Mouse (Mus musculus): Measurements from ENCODE around the gene Zfp987.
A peak's percentile ranks its signal among the peaks of the same experiment; 100 is the strongest.
"Not testable (repeated sequence)": the region's sequence is repeated elsewhere in the genome, so short reads cannot be mapped to it uniquely, and the experiment has no call there.

The Zfp987 gene

GRCm38 (mm10) chr4:146096998-146097397 lies at the start of gene Zfp987:
Zfp987 (plus strand) TSS chr4:146097298.
- not testable (repeated sequence) for DNase-seq (ENCODE audit: low spot score)

- DNase-seq (ENCODE audit: low spot score), result not testable (repeated sequence)
Observed at GRCm38 (mm10) chr4:146052536-146052935, 44.6 kb upstream of the Zfp987 start.

DNA sequence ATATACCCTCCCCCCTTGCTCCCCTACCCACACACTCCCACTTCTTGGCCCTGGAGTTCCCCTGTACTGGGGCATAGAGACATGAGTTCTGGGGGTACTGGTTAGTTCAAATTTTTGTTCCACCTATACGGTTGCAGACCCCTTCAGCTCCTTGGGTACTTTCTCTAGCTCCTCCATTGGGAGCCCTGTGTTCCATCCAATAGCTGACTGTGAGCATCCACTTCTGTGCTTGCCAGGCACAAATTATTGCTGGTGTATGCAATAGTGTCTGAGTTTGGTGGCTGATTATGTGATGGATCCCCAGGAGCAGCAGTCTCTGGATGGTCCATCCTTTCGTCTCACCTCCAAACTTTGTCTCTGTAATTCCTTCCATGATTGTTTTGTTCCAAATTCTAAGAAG lies 43.7 kb upstream of the Zfp987 start:
- DNase-seq (ENCODE audit: low spot score), result not testable (repeated sequence)

DNA sequence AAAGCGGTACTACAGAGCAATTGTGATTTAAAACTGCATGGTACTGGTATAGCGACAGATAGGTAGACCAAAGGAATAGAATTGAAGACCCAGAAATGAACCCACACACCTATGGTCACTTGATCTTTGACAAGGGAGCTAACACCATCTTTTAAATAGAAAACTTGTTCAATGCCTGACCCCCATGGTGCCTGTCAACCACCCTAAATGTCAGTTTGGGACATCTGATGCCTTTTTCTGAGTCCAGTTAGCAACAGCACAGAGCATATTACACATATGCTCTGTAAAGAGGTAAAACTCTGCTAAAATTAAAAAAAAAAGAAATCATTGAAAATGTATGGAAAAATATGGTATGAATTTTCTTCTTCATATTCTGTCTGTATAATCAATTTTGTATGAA lies 41.8 kb upstream of the Zfp987 start:
- peak; percentile 5 for DNase-seq (ENCODE audit: low spot score)

DNA sequence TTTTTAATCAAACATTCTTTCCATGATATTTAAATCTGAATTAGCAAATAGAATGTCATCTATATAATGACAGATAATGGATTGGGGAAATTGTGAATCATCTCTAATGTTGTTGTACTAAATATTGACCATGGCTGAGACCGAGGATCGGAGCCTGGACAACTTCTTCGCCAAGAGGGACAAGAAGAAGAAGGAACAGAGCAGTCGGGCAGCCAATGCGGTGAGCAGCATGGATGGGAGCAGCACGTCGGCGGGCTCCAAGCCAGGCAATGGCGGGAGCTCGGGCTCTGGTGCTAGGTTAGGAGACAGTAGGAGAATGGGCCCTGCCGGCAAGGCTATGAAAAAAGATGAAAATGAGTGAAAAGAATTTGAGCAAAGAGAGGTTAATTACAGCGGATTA lies 38.5 kb upstream of the Zfp987 start:
- DNase-seq (ENCODE audit: low spot score), result peak; percentile 2

GRCm38 (mm10) chr4:146059078-146059477 lies 38.0 kb upstream of the Zfp987 start:
- peak; percentile 2 for DNase-seq (ENCODE audit: low spot score)

GRCm38 (mm10) chr4:146059974-146060693 lies 37.0 kb upstream of the Zfp987 start:
- peak; percentile 4 for DNase-seq (ENCODE audit: low spot score)

DNA sequence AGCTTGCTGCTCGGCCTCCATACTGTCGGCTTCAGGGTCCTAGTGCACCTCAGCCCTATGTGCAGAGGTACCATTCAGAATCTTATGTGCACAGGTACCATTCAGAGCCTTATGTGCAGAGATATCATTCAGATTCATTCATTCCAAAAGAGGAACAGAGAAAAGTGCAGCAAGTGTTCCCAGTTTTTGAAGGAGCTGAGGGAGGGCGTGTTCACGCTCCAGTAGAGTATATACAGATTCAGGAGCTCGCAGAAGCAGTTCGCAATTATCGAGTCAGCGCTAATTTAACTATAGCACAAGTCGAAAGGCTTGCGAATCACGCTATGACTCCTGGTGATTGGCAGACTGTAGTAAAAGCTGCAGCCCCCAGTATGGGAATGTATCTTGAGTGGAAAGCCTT lies 36.0 kb upstream of the Zfp987 start:
- not testable (repeated sequence) for DNase-seq (ENCODE audit: low spot score)

DNA sequence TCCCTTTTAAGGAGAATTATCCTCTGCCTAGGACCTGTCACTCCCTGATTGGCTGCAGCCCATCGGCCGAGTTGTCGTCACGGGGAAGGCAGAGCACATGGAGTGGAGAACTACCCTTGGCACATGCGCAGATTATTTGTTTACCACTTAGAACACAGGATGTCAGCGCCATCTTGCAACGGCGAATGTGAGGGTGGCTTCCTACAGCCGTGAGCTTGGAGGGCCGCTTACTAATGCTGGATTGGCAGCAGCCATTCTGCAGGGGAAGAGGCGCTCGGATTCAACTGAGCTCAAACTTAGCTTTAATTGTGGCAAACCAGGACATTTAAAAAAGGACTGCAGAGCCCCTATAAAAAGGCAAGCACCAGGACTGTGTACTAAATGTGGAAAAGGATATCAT lies 35.1 kb upstream of the Zfp987 start:
- DNase-seq (ENCODE audit: low spot score), result not testable (repeated sequence)

DNA sequence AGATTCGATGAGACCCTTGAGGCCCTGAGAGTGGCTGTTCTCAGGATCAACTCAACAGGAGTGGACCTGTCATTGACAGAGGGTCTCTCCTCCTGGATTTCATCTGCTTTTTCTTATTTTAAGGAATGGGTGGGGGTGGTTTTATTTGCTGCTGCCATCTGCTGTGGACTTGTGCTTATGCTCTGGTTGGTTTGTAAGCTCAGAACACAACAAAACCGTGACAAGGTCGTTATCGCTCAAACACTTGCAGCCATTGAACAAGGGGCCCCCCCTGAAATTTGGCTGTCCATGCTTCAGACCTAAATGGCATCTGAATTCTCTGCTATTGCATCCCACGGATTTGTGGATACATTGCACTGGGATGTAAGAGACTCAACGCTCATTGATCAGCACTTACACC lies 34.1 kb upstream of the Zfp987 start:
- DNase-seq (ENCODE audit: low spot score), result not testable (repeated sequence)

GRCm38 (mm10) chr4:146063621-146064020 lies 33.5 kb upstream of the Zfp987 start:
- not testable (repeated sequence) for DNase-seq (ENCODE audit: low spot score)

- not testable (repeated sequence) for DNase-seq (ENCODE audit: low spot score)
Observed at GRCm38 (mm10) chr4:146064807-146065206, 32.3 kb upstream of the Zfp987 start.

DNA sequence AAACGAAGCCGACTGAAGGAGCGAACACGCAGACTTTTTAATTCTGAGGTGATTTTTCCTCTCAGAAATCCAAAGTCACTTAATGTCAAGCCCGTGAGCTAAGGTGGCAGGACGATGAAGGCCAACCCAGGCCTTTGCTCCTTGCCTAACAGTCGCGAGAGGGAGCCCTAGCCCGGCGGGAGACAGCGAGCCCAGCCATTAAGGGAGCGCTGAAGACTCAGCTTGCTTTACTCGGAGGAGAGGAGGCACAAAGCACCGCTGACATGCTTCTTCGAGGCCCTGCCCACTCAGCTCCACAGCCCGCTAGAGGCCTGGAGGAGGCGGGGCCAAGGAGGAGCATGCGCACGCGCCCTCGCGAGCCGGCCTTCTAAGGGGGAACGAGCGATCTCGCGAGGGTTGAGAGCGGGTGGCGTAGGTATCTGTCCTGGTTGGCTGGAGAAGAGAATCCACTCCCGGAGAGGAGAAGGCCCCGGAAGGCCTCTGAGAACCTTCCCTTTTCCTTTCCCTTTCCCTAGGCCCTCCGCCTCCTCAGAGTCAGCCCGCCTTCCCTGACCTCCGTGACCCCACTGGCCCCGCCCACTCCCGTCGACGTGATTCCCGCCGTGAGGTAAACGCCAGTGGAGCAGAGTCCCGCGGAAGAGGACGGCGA lies 30.0 kb upstream of the Zfp987 start:
- not testable (repeated sequence) for DNase-seq (ENCODE audit: low spot score)

GRCm38 (mm10) chr4:146067594-146067993 lies 29.5 kb upstream of the Zfp987 start:
- peak; percentile 3 for DNase-seq (ENCODE audit: low spot score)

DNA sequence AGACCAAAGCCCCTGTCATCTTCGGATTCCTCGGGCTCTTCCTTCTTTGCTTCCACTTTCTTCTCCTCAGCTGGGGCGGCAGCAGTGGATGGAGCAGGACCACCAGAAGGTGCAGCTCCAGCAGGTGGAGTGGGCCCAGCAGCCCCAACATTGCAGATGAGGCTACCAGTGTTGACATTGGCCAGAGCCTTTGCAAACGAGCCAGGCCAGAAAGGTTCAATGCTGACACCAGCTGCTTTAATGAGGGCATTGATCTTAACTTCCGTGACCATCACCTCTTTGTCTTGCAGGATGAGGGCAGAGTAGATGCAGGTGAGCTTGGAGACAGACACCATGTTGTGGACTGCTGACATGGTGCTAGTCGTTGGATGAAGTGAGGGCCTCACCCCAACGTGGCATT lies 23.8 kb upstream of the Zfp987 start:
- DNase-seq (ENCODE audit: low spot score), result peak; percentile 3

GRCm38 (mm10) chr4:146101448-146101847 lies 4.3 kb downstream of the Zfp987 start:
- not testable (repeated sequence) for DNase-seq (ENCODE audit: low spot score)

GRCm38 (mm10) chr4:146156524-146156923 lies 59.4 kb downstream of the Zfp987 start, which contains the start of gene Zfp600:
Zfp600 (plus strand) TSS chr4:146156824.
- not testable (repeated sequence) for DNase-seq (ENCODE audit: low spot score)

DNA sequence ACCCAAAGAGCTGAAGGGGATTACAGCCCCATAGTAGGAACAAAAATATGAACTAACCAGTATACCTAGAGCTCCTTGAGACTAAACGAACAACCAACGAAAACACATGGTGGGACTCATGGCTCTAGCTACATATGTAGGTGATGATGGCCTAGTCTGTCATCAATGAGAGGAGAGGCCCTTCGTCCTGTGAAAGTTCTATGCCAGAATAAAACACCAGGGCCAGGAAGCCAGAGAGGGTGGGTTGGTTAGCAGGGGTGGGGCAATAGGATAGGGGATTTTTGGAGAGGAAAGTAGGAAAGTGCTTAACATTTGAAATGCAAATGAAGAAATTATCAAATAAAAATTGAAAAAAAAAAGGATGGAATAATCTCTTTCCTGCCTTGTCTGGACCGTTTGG lies 65.8 kb downstream of the Zfp987 start:
- DNase-seq (ENCODE audit: low spot score), result not testable (repeated sequence)

- DNase-seq (ENCODE audit: low spot score), result peak; percentile 9
Observed at GRCm38 (mm10) chr4:146167202-146167832, 70.2 kb downstream of the Zfp987 start.

DNA sequence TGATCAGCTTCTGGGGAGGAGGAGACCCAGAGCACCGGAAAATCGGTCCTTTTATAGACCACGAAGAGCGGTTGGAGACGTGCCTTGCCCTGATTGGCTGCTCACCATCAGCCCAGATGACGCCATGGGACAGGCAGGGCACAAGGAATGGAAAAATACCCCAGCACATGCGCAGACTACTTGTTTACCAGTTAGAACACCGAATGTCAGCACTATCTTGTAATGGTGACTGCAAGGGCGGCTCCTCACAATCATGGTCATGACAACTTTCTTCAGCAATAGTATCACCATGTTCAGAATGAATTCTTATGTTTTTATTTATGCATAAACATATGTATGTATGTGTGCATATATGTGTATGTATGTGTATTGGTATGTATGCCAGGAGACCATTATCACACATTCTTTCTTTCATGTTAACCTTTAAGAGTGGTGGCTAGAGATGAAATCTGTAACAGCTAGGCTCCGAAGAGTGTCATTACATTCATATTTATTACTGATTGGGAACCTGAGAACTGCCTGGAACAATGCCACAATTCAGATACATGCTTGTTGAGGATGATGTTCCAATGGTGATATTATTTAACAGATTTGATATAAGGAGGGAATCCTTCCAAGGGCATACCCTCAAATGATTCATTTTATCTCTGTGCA lies 70.9 kb downstream of the Zfp987 start:
- peak; percentile 23 for DNase-seq (ENCODE audit: low spot score)

- not testable (repeated sequence) for DNase-seq (ENCODE audit: low spot score)
Observed at GRCm38 (mm10) chr4:146168730-146169215, 71.7 kb downstream of the Zfp987 start.

Measured in MN1 (cell line).